Mouse (Mus musculus) kidney, adult 2 months (tissue): ENCODE measurements around the gene Psmg4. TPM values are rescaled to one million over a fixed set of nuclear protein-coding genes. Genes with fewer than 3 reads are reported as not detected.

Experiments used
- DNase-seq: peaks from one replicate; pipeline ENCODE4 v3.0.0; 2021
- H3K27ac ChIP-seq: fragments of 200-500 bp; 2 replicates; pipeline ENCODE4 v1.5.1; 2012; ENCODE audit warnings: low read depth, low read length, control low read depth, inconsistent platforms; ENCODE audit not compliant: insufficient read depth
- H3K27me3 ChIP-seq: fragments of 200-500 bp; replicated peaks from 2 replicates; pipeline ENCODE4 v1.6.1; 2012; ENCODE audit warnings: mild to moderate bottlenecking, moderate library complexity, low read length, inconsistent platforms; ENCODE audit not compliant: control insufficient read depth, insufficient read depth
- H3K36me3 ChIP-seq: fragments of 200-500 bp; 2 replicates; pipeline ENCODE4 v1.6.1; 2012; ENCODE audit warnings: mild to moderate bottlenecking, moderate library complexity, low read length, inconsistent platforms; ENCODE audit not compliant: control insufficient read depth, insufficient read depth
- H3K4me1 ChIP-seq: fragments of 200-500 bp; 2 replicates; pipeline ENCODE4 v1.6.1; 2011; ENCODE audit warnings: low read length; ENCODE audit not compliant: control insufficient read depth, insufficient read depth
- H3K4me3 ChIP-seq: fragments of 200-500 bp; 2 replicates; pipeline ENCODE4 v1.5.1; 2011; ENCODE audit warnings: mild to moderate bottlenecking, low read depth, low read length, control low read depth; ENCODE audit not compliant: insufficient read depth
- CTCF ChIP-seq: fragments of 200-500 bp; conservative IDR thresholded peaks from 2 replicates; pipeline ENCODE4 v1.5.1; 2011; ENCODE audit warnings: low read depth, mild to moderate bottlenecking, control low read depth, low read length, moderate library complexity, mixed read lengths; ENCODE audit not compliant: insufficient read depth, insufficient read length
- POLR2A ChIP-seq: fragments of 200-500 bp; IDR thresholded peaks from one replicate; pipeline ENCODE4 v1.6.1; 2011; ENCODE audit warnings: low read depth, low read length, control low read depth
- WGBS: fragments of 180-500 bp; shearing (Covaris S2); methylation state at CpG from one replicate; pipeline ENCODE4 v1.1.7; 2018; 5-methylcytosine and 5-hydroxymethylcytosine counted together
- polyA plus RNA-seq: library from polyadenylated mRNA; depleted of rRNA; stranded (reverse); fragments of >200 nt; gene quantifications from 2 replicates; pipeline ENCODE4 v1.2.3, GENCODE M21; 2012

The Psmg4 gene
- polyA plus RNA-seq, 1 experiment, result 88.7 TPM

GRCm38 (mm10) chr13:34148767-34149392, 13.9 kb upstream of the Psmg4 start:
- TF ChIP-seq CTCF, result no peak
- no peak for TF ChIP-seq POLR2A
- WGBS, result 4% methylated on average over 23 of the region's 23 CpGs
- H3K27me3 ChIP-seq, result no peaks in the 10 kb centered on the region
- H3K4me3 ChIP-seq, result peak overlapping the region; percentile 25
- peak; percentile 58 for DNase-seq
- H3K36me3 ChIP-seq, result no peaks in the 10 kb centered on the region
- no peak overlapping the region for H3K27ac ChIP-seq
- H3K4me1 ChIP-seq, result peaks cover 10% of the 10 kb centered on the region

GRCm38 (mm10) chr13:34149463-34150176, 13.1 kb upstream of the Psmg4 start:
- TF ChIP-seq CTCF (no peak), POLR2A (no peak)
- Histone ChIP-seq H3K27me3 (no peaks in the 10 kb centered on the region), H3K36me3 (no peaks in the 10 kb centered on the region), H3K4me1 (peaks cover 14% of the 10 kb centered on the region), H3K27ac (no peak overlapping the region), H3K4me3 (no peak overlapping the region)
- 86% methylated on average over 5 of the region's 5 CpGs for WGBS
- DNase-seq, result no peak

GRCm38 (mm10) chr13:34150271-34151027, 12.3 kb upstream of the Psmg4 start:
- Histone ChIP-seq H3K36me3 (no peaks in the 10 kb centered on the region), H3K4me1 (peaks cover 15% of the 10 kb centered on the region), H3K4me3 (no peak overlapping the region), H3K27me3 (no peaks in the 10 kb centered on the region), H3K27ac (no peak overlapping the region)
- WGBS, result 40% methylated on average over 19 of the region's 19 CpGs
- TF ChIP-seq CTCF, result no peak
- no peak for TF ChIP-seq POLR2A
- DNase-seq, result no peak

- no peak for DNase-seq
- Histone ChIP-seq H3K4me1 (peaks cover 15% of the 10 kb centered on the region), H3K27ac (no peak overlapping the region), H3K36me3 (no peaks in the 10 kb centered on the region), H3K4me3 (no peak overlapping the region), H3K27me3 (no peaks in the 10 kb centered on the region)
- 90% methylated on average over 1 of the region's 1 CpGs for WGBS
- no peak for TF ChIP-seq CTCF
- TF ChIP-seq POLR2A, result no peak
Observed at GRCm38 (mm10) chr13:34151425-34151824, 11.3 kb upstream of the Psmg4 start.

- TF ChIP-seq CTCF (no peak), POLR2A (no peak)
- WGBS, result 46% methylated on average over 7 of the region's 7 CpGs
- H3K27ac ChIP-seq, result peak overlapping the region; percentile 61; the same call in 1 of the 2 replicates
Observed at GRCm38 (mm10) chr13:34152695-34153094, 10.1 kb upstream of the Psmg4 start.

GRCm38 (mm10) chr13:34153254-34154011, 9.3 kb upstream of the Psmg4 start:
- peaks cover 15% of the 10 kb centered on the region for H3K4me1 ChIP-seq
- WGBS, result 72% methylated on average over 4 of the region's 5 CpGs
- H3K36me3 ChIP-seq, result no peaks in the 10 kb centered on the region
- DNase-seq, result no peak
- H3K27me3 ChIP-seq, result no peaks in the 10 kb centered on the region
- TF ChIP-seq CTCF (no peak), POLR2A (no peak)
- no peak overlapping the region for H3K4me3 ChIP-seq
- H3K27ac ChIP-seq, result peak overlapping the region; percentile 50; the same call in 1 of the 2 replicates

More at GRCm38 (mm10) chr13:34152695-34153094, 10.1 kb upstream of the Psmg4 start:
- peaks cover 15% of the 10 kb centered on the region for H3K4me1 ChIP-seq
- H3K4me3 ChIP-seq, result no peak overlapping the region
- no peaks in the 10 kb centered on the region for H3K36me3 ChIP-seq
- DNase-seq, result peak; percentile 40
- no peaks in the 10 kb centered on the region for H3K27me3 ChIP-seq
